Mouse (Mus musculus): Measurements from ENCODE around the gene Stk11ip. TPM values are rescaled to one million over a fixed set of nuclear protein-coding genes. Genes with fewer than 3 reads are reported as not detected.

Stk11ip gene
- polyA plus RNA-seq, 1 experiment = 29.3 TPM

GRCm38 (mm10) chr1:75516703-75517380 lies 4.5 kb upstream of the Stk11ip start:
- WGBS = 81% methylated on average over 15 of the region's 15 CpGs

GRCm38 (mm10) chr1:75517984-75518383 lies 3.3 kb upstream of the Stk11ip start:
- H3K27ac ChIP-seq (ENCODE audit: insufficient read depth, low read length) = no peak overlapping the region
- H3K27me3 ChIP-seq (ENCODE audit: control insufficient read depth, insufficient read depth, low read length) = no peaks in the 10 kb centered on the region
- DNase-seq = no peak
- WGBS = 48% methylated on average over 4 of the region's 4 CpGs
- H3K4me1 ChIP-seq (ENCODE audit: control insufficient read depth, insufficient read depth, low read length) = no peaks in the 10 kb centered on the region; the same call in 1 of the 2 replicates
- TF ChIP-seq CTCF (IDR thresholded peaks at IDR 0.05; ENCODE audit: borderline replicate concordance, insufficient read depth, low read depth, low read length) = no peak
- no peak for TF ChIP-seq POLR2A (IDR thresholded peaks at IDR 0.05; ENCODE audit: borderline replicate concordance, insufficient read depth, low read length)
- no peak overlapping the region for H3K4me3 ChIP-seq (replicated peaks; ENCODE audit: insufficient read depth, low read depth, low read length)

More at GRCm38 (mm10) chr1:75516703-75517380, 4.5 kb upstream of the Stk11ip start:
- no peak for DNase-seq
- no peak for TF ChIP-seq CTCF (IDR thresholded peaks at IDR 0.05; ENCODE audit: borderline replicate concordance, insufficient read depth, low read depth, low read length)
- H3K27ac ChIP-seq (ENCODE audit: insufficient read depth, low read length) = no peak overlapping the region
- no peak overlapping the region for H3K4me3 ChIP-seq (replicated peaks; ENCODE audit: insufficient read depth, low read depth, low read length)
- H3K27me3 ChIP-seq (ENCODE audit: control insufficient read depth, insufficient read depth, low read length) = no peaks in the 10 kb centered on the region; the same call in 1 of the 2 replicates
- H3K4me1 ChIP-seq (ENCODE audit: control insufficient read depth, insufficient read depth, low read length) = no peaks in the 10 kb centered on the region

GRCm38 (mm10) chr1:75518427-75518826 lies 2.9 kb upstream of the Stk11ip start:
- Histone ChIP-seq H3K27me3 (ENCODE audit: control insufficient read depth, insufficient read depth, low read length) (no peaks in the 10 kb centered on the region), H3K4me1 (ENCODE audit: control insufficient read depth, insufficient read depth, low read length) (no peaks in the 10 kb centered on the region; the same call in 1 of the 2 replicates), H3K27ac (ENCODE audit: insufficient read depth, low read length) (no peak overlapping the region), H3K4me3 (replicated peaks; ENCODE audit: insufficient read depth, low read depth, low read length) (no peak overlapping the region)
- DNase-seq = no peak
- WGBS = 91% methylated on average over 4 of the region's 4 CpGs
- TF ChIP-seq CTCF (IDR thresholded peaks at IDR 0.05; ENCODE audit: borderline replicate concordance, insufficient read depth, low read depth, low read length) (no peak), POLR2A (IDR thresholded peaks at IDR 0.05; ENCODE audit: borderline replicate concordance, insufficient read depth, low read length) (no peak)

GRCm38 (mm10) chr1:75519576-75519975 lies 1.8 kb upstream of the Stk11ip start:
- TF ChIP-seq CTCF (IDR thresholded peaks at IDR 0.05; ENCODE audit: borderline replicate concordance, insufficient read depth, low read depth, low read length) (no peak), POLR2A (IDR thresholded peaks at IDR 0.05; ENCODE audit: borderline replicate concordance, insufficient read depth, low read length) (no peak)
- Histone ChIP-seq H3K4me1 (ENCODE audit: control insufficient read depth, insufficient read depth, low read length) (no peaks in the 10 kb centered on the region; the same call in 1 of the 2 replicates), H3K27me3 (ENCODE audit: control insufficient read depth, insufficient read depth, low read length) (no peaks in the 10 kb centered on the region), H3K4me3 (replicated peaks; ENCODE audit: insufficient read depth, low read depth, low read length) (no peak overlapping the region), H3K27ac (ENCODE audit: insufficient read depth, low read length) (no peak overlapping the region)
- DNase-seq = no peak
- 43% methylated on average over 5 of the region's 5 CpGs for whole genome bisulfite sequencing

GRCm38 (mm10) chr1:75524679-75525078 lies 3.4 kb downstream of the Stk11ip start:
- no peak overlapping the region for H3K27ac ChIP-seq (ENCODE audit: insufficient read depth, low read length)
- no peaks in the 10 kb centered on the region for H3K27me3 ChIP-seq (ENCODE audit: control insufficient read depth, insufficient read depth, low read length)
- TF ChIP-seq POLR2A (IDR thresholded peaks at IDR 0.05; ENCODE audit: borderline replicate concordance, insufficient read depth, low read length) (no peak), CTCF (IDR thresholded peaks at IDR 0.05; ENCODE audit: borderline replicate concordance, insufficient read depth, low read depth, low read length) (no peak)
- H3K4me3 ChIP-seq (replicated peaks; ENCODE audit: insufficient read depth, low read depth, low read length) = no peak overlapping the region
- WGBS = 88% methylated on average over 7 of the region's 7 CpGs
- DNase-seq = no peak
- no peaks in the 10 kb centered on the region; the same call in 1 of the 2 replicates for H3K4me1 ChIP-seq (ENCODE audit: control insufficient read depth, insufficient read depth, low read length)

GRCm38 (mm10) chr1:75530546-75530945 lies 9.2 kb downstream of the Stk11ip start:
- no peaks in the 10 kb centered on the region for H3K27me3 ChIP-seq (ENCODE audit: control insufficient read depth, insufficient read depth, low read length)
- H3K27ac ChIP-seq (ENCODE audit: insufficient read depth, low read length) = no peak overlapping the region
- no peak for DNase-seq
- TF ChIP-seq CTCF (IDR thresholded peaks at IDR 0.05; ENCODE audit: borderline replicate concordance, insufficient read depth, low read depth, low read length) (no peak), POLR2A (IDR thresholded peaks at IDR 0.05; ENCODE audit: borderline replicate concordance, insufficient read depth, low read length) (no peak)
- H3K4me1 ChIP-seq (ENCODE audit: control insufficient read depth, insufficient read depth, low read length) = no peaks in the 10 kb centered on the region
- no peak overlapping the region for H3K4me3 ChIP-seq (replicated peaks; ENCODE audit: insufficient read depth, low read depth, low read length)
- WGBS = 48% methylated on average over 4 of the region's 4 CpGs

GRCm38 (mm10) chr1:75532280-75533172 lies 11.2 kb downstream of the Stk11ip start:
- DNase-seq = no peak
- Histone ChIP-seq H3K4me3 (replicated peaks; ENCODE audit: insufficient read depth, low read depth, low read length) (no peak overlapping the region), H3K27ac (ENCODE audit: insufficient read depth, low read length) (no peak overlapping the region), H3K27me3 (ENCODE audit: control insufficient read depth, insufficient read depth, low read length) (no peaks in the 10 kb centered on the region), H3K4me1 (ENCODE audit: control insufficient read depth, insufficient read depth, low read length) (no peaks in the 10 kb centered on the region)
- TF ChIP-seq POLR2A (IDR thresholded peaks at IDR 0.05; ENCODE audit: borderline replicate concordance, insufficient read depth, low read length) (no peak), CTCF (IDR thresholded peaks at IDR 0.05; ENCODE audit: borderline replicate concordance, insufficient read depth, low read depth, low read length) (no peak)
- 90% methylated on average over 19 of the region's 19 CpGs for WGBS
